Mouse (Mus musculus) natural killer cell, adult 2 months (primary cell): ENCODE data around the gene Srarp.

Experiments used
- DNase-seq, 2 experiments: peaks; one replicate each; pipeline ENCODE4 v3.0.0; 2022; ENCODE audit warnings: low spot score in 2 of 2

Gene Srarp

GRCm38 (mm10) chr4:141425484-141426479, 10.1 kb downstream of the Srarp start:
- peak; percentile 40 to 68 for DNase-seq

- no peak for DNase-seq
These were observed 12.0 kb downstream of the Srarp start for GRCm38 (mm10) chr4:141423691-141424431.

GRCm38 (mm10) chr4:141423288-141423687, 12.6 kb downstream of the Srarp start:
- DNase-seq, result no peak

GRCm38 (mm10) chr4:141422841-141423240, 13.1 kb downstream of the Srarp start:
- no peak for DNase-seq

- no peak for DNase-seq
These were observed 14.5 kb downstream of the Srarp start for GRCm38 (mm10) chr4:141421423-141421822.

- no peak for DNase-seq
These were observed 15.0 kb downstream of the Srarp start for GRCm38 (mm10) chr4:141420886-141421285.

GRCm38 (mm10) chr4:141420192-141420829, 15.6 kb downstream of the Srarp start, which contains the start of gene Hspb7:
Gene Hspb7 (plus strand): TSS chr4:141420779.
- DNase-seq, result no peak

GRCm38 (mm10) chr4:141419398-141420191, 16.3 kb downstream of the Srarp start:
- DNase-seq, result peak in 1 of 2 experiments; percentile 71

- no peak for DNase-seq
These were observed 20.0 kb downstream of the Srarp start, which contains the start of gene Clcnkb for GRCm38 (mm10) chr4:141415924-141416323. Gene Clcnkb (minus strand): TSS chr4:141416014.

- DNase-seq, result no peak
These were observed 24.4 kb downstream of the Srarp start for GRCm38 (mm10) chr4:141411430-141411992.

GRCm38 (mm10) chr4:141408577-141408976, 27.3 kb downstream of the Srarp start:
- DNase-seq, result no peak

- DNase-seq, result peak in 1 of 2 experiments; percentile 52
These were observed 29.2 kb downstream of the Srarp start for GRCm38 (mm10) chr4:141406516-141407299.

GRCm38 (mm10) chr4:141405314-141405622, 30.6 kb downstream of the Srarp start:
- DNase-seq, result no peak

- DNase-seq, result peak; percentile 74 to 88
These were observed 31.2 kb downstream of the Srarp start for GRCm38 (mm10) chr4:141404518-141405313.

GRCm38 (mm10) chr4:141400171-141400570, 35.7 kb downstream of the Srarp start:
- no peak for DNase-seq

- no peak for DNase-seq
These were observed 37.4 kb downstream of the Srarp start, which contains the start of gene Clcnka for GRCm38 (mm10) chr4:141398545-141398944. Gene Clcnka (minus strand): TSS chr4:141398724.

- DNase-seq, result no peak
These were observed 38.0 kb downstream of the Srarp start for GRCm38 (mm10) chr4:141397861-141398260.

GRCm38 (mm10) chr4:141394751-141395150, 41.2 kb downstream of the Srarp start:
- DNase-seq, result no peak

GRCm38 (mm10) chr4:141391293-141391692, 44.6 kb downstream of the Srarp start:
- DNase-seq, result no peak
